Mouse (Mus musculus) cortical plate, adult 2 months (tissue): Measurements from ENCODE around the gene Stard5.

Source experiments
- CTCF ChIP-seq: fragments of 200-500 bp; IDR thresholded peaks from 2 replicates; pipeline ENCODE4 v1.5.1; 2011; ENCODE audit warnings: mild to moderate bottlenecking, control low read depth, low read length; ENCODE audit not compliant: insufficient read depth; ENCODE audit errors: extremely low read depth
- POLR2A ChIP-seq: fragments of 200-500 bp; IDR thresholded peaks from 2 replicates; pipeline ENCODE4 v1.6.1; 2011; ENCODE audit warnings: mild to moderate bottlenecking, low read length, control low read depth; ENCODE audit not compliant: insufficient read depth; ENCODE audit errors: extremely low read depth

DNA sequence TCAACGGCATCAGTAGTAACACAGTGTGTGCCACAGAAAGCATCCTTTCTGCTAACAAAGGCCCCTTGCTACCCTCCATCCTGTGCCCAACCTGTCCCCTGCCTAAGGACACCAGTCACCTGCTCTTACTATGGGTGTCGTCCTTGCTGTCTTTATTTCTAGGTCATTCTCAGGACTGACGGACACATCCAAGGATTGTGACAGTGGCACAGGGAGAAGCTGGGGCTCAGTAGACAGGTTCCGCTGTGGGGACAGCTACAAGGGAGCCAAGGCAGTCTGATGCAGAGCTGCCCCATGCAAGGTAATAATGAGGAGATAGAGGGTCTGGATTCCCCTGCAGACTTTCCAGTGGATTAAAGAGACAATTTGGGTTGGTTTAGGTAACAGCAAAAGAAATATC is 46.7 kb downstream of the Stard5 start:
- TF ChIP-seq CTCF (no peak), POLR2A (no peak)
